Mouse (Mus musculus) olfactory bulb, adult 2 months (tissue): Measurements from ENCODE around the gene Cd33.

Source experiments
- CTCF ChIP-seq: fragments of 200-500 bp; IDR thresholded peaks from 2 replicates; pipeline ENCODE4 v1.5.1; 2012; ENCODE audit warnings: low read depth, mild to moderate bottlenecking, low read length, moderate library complexity; ENCODE audit not compliant: insufficient read depth
- POLR2A ChIP-seq: fragments of 200-500 bp; IDR thresholded peaks from 2 replicates; pipeline ENCODE4 v1.6.1; 2012; ENCODE audit warnings: mild to moderate bottlenecking, low read depth, low read length, moderate library complexity; ENCODE audit not compliant: insufficient read depth

- TF ChIP-seq CTCF = no peak
- no peak for TF ChIP-seq POLR2A
Measured at GRCm38 (mm10) chr7:43522776-43523175, 21.5 kb downstream of the Cd33 start.
